Mouse (Mus musculus) CH12F3 (cell line): Measurements from ENCODE around the gene Polrmt.

ENCODE experiments used
- in situ Hi-C: fragments of 300-500 bp; cut with MboI; formaldehyde crosslinking; loops from 2 replicates; pipeline ENCODE4 v1.14.3; 2020; ENCODE audit warnings: low sequenced_read_pairs

Polrmt gene

GRCm38 (mm10) chr10:79745898-79746773 is at the start of gene Polrmt:
Gene Polrmt, minus strand, starts transcription at chr10:79746581.
- in situ Hi-C loops = no loop called here

- in situ Hi-C loops = no loop called here
Measured at GRCm38 (mm10) chr10:79795905-79796304, 49.5 kb upstream of the Polrmt start.

- in situ Hi-C loops = no loop called here
Measured at GRCm38 (mm10) chr10:79794491-79794931, 48.1 kb upstream of the Polrmt start.

DNA sequence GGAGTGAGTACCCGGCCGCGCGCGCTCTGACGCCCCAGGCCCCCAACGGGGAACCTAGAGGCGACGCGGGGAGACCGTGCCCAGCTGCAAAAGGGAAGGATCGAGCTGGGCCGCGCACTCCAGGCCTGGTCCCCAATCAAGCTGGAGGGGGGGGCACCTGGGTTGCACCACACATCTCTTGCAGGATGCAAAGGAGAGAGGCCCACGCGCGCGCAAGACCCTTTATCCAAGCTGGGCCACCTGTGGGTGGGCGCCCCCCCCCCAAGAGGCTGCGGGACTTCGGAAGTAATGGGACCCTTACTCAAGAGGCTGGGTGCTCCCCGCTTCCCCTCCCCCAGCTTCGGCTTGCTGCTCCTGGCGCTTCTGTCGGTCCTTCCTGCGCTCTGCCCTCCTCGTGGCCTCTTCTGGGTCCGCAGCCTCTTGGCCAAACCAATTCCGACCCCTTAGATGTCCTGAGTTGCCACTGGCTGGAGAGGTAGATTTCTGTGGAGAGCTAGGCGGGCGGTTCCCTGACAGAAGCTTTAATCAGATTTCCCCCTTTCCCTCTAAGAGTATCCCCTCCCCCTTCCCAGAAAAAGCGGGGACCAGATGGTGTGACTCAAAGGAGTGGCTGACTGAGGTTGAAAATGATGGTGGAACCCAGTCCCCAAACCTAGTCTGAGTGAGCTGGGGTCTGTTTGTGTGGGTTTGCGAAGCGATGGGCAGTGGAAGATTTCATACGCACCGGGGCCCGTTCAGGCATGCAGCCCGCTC is 47.5 kb upstream of the Polrmt start:
- in situ Hi-C loops = no loop called here

GRCm38 (mm10) chr10:79793051-79793737 is 46.8 kb upstream of the Polrmt start, which contains the start of gene Palm:
Gene Palm, plus strand, starts transcription at chr10:79793572.
- in situ Hi-C loops = no loop called here

DNA sequence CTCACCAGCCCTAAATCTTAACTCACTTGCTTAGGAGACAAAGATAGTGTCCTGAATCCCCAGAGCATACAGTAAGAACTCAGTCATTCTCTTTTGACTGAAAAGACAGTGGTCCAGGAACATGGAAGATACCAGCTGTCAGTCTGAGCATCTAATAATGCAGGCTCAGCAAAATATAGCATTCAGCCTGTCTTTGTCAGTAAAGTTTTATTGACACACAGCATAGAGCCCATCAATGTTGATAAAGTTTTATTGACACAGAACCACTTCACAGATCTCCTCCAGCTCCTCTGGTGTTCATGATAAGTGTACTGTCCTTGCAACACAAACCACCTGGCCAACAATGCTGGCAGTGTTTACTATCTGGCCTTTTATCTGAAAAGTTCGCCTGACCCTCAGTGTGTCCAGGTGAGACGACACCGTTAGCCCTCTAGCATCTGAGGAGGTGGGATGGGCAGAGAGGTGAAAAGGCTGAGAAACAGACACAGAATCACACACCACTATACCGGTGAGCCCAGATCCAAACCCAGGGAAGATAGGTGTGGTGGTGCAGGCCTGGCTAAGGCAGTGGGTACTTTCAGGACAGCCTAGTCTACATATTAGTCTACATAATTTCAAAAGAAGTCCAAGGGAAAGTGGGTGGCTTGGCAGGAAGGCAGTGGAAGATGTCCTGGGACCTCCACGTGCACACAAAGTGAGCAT is 46.1 kb upstream of the Polrmt start:
- in situ Hi-C loops = no loop called here

DNA sequence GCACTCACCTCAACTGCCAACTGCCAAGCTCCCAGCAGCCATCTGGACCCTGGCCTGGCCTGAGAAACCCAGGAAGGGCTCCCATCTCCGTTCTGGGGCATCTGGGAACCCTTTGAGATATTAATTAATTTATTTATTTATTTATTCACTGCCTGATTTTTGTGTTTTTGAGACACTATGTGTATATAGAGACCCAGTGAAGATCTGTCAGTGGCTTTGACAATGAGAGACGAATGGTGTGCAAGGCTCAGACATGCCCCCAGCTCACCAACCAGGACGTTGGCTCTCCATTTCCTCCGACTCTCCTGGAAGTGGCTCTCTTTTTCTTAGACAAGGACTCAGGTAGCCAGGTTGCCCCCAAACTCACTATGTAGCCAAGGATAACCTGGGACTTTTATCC is 44.5 kb upstream of the Polrmt start, which contains the start of gene Prss57:
Gene Prss57 (minus strand): TSS at position 101 of the 400 bp plus-strand sequence.
- in situ Hi-C loops = no loop called here

- in situ Hi-C loops = no loop called here
Measured at GRCm38 (mm10) chr10:79789581-79789980, 43.2 kb upstream of the Polrmt start.

- in situ Hi-C loops = no loop called here
Measured at GRCm38 (mm10) chr10:79788386-79789158, 42.2 kb upstream of the Polrmt start.

DNA sequence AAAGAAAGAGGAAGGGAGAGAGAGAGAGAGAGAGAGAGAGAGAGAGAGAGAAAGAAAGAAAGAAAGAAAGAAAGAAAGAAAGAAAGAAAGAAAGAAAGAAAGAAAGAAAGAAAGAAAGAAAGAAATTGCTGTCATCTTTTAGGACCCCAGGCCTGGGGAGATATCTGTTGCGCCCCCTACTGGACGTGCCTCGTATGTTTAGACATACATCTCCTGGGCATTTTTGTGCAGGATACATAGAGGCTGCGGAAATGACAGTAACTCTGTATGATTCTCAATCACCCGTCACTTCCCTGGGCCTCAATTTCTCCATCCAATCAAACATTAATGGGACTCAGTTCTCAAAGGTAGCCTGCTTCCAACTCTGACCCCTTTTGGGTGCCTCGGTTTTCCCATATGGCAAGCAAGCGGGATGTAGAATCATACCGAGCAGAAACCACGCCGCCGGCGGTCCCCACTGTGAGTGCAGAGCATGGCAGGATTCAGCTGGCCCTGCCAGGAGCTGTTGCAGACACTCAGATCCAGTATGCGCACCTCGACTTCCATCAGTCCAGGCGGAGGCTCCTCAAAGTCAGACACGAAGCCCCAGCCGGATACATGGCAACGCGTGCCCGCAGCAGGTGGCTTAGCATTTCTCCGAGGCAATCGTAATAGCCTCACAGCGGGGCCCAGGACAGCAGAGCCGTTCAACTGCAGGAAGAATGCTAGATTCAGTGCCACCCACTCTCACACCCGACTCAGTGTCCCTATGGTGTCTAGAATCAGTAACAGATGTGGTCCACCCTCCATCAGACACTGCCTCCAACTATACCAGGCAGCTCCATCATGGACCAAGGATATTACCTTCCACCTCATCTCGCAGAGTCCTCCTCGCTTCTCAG is 37.8 kb upstream of the Polrmt start:
- in situ Hi-C loops = no loop called here

GRCm38 (mm10) chr10:79783050-79783449 is 36.7 kb upstream of the Polrmt start:
- in situ Hi-C loops = no loop called here

GRCm38 (mm10) chr10:79781956-79782355 is 35.6 kb upstream of the Polrmt start:
- in situ Hi-C loops = no loop called here

DNA sequence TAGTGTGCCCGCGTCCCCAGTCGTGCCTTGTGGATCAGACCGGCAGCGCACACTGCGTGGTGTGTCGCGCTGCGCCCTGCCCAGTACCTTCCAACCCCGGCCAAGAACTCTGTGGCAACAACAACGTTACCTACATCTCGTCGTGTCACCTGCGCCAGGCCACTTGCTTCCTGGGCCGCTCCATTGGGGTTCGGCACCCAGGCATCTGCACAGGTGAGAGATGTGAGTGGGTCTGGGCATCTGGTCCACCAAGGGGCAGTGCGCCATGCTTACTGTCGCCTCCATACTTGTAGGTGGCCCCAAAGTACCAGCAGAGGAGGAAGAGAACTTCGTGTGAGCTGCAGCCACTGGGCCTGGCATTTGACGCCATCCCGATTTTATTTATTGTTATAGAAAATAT is 34.8 kb upstream of the Polrmt start:
- in situ Hi-C loops = no loop called here

DNA sequence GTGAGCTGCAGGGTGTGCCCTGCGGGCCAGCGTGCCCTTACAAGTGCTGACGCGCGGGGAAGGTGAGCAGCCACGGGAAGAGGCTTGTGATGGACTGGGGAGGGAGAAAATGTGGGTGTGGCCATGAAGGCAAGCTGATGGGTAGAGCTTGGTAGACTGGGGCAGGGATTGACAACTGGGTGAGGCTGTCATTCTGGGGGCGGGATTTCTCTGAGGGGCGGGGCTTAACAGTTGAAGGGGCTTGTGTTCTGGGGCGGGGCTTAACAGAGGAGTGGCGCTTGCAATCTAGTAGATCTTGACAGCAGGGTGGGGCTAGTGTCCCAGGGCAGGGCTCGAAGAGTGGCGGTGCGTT is 34.3 kb upstream of the Polrmt start:
- in situ Hi-C loops = no loop called here

- in situ Hi-C loops = no loop called here
Measured at GRCm38 (mm10) chr10:79779784-79780663, 33.6 kb upstream of the Polrmt start.

DNA sequence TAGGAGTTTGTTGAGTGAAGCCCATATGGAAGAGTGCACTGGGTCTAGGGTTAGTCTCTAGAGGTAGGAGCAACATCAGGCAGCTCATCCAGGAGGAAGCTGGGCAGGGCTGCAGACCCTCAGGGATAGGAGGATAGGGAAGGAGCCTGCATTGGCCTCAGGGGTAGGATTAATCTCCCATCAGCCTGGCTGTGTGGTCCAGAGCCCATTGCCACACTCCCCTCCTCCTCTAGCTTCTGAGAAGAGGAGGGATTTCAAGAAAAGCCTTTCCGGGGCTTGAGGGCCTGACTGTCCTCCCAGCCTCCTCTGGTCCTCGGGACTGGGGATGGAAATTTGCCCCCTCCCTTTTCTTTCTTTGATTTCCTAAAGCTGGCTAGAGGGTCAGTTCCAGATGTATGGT is 32.8 kb upstream of the Polrmt start:
- in situ Hi-C loops = no loop called here

- in situ Hi-C loops = no loop called here
Measured at GRCm38 (mm10) chr10:79778006-79778405, 31.6 kb upstream of the Polrmt start.

DNA sequence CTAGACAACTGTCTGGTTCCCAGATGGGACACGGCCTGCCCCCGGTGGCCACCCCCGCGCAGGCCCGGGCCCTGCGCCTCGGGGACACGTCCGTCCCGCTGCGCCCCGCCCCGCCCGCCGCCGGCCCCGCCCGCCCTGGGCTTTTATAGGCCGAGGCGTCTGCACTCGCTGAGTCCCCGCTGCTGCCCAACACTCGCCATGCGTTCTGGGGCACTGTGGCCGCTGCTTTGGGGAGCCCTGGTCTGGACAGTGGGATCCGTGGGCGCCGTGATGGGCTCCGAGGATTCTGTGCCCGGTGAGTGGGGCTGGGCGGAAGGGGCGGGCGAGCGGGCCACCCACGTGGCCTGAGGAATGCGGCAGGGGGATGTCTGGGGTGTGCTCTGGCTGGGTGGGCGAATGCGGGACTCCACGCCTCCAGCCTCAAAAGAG is 30.7 kb upstream of the Polrmt start, which contains the start of gene Fstl3:
Gene Fstl3 (plus strand): TSS at position 170 of the 429 bp plus-strand sequence.
- in situ Hi-C loops = no loop called here
